Mouse (Mus musculus) E14TG2a.4 (cell line): Measurements from ENCODE around the gene Htr6.

Source experiments
- CTCF ChIP-seq: conservative IDR thresholded peaks from 2 replicates; pipeline ENCODE4 v1.5.1; 2014; ENCODE audit warnings: low read length
- NANOG ChIP-seq: IDR thresholded peaks from 2 replicates; pipeline ENCODE4 v1.6.1; 2014; ENCODE audit warnings: borderline replicate concordance, low read length, mixed read lengths
- POU5F1 ChIP-seq: IDR thresholded peaks from 2 replicates; pipeline ENCODE4 v1.6.1; 2014; ENCODE audit warnings: low read length, borderline replicate concordance

GRCm38 (mm10) chr4:139120281-139120814, 45.0 kb upstream of the Htr6 start:
- no peak for TF ChIP-seq CTCF
- no peak for TF ChIP-seq POU5F1
- TF ChIP-seq NANOG = no peak
